Mouse (Mus musculus) embryonic fibroblast, embryonic 13.5 days (primary cell): ENCODE results near the gene Gm26727.

Experiments used
- CTCF ChIP-seq: IDR thresholded peaks from 2 replicates; pipeline ENCODE4 v1.5.1; 2011; ENCODE audit warnings: mild to moderate bottlenecking, control low read depth, low read length, moderate library complexity, borderline replicate concordance; ENCODE audit not compliant: insufficient read depth
- POLR2A ChIP-seq: IDR thresholded peaks from 2 replicates; pipeline ENCODE4 v1.6.1; 2011; ENCODE audit warnings: low read depth, mild to moderate bottlenecking, control low read depth, low read length, moderate library complexity

DNA sequence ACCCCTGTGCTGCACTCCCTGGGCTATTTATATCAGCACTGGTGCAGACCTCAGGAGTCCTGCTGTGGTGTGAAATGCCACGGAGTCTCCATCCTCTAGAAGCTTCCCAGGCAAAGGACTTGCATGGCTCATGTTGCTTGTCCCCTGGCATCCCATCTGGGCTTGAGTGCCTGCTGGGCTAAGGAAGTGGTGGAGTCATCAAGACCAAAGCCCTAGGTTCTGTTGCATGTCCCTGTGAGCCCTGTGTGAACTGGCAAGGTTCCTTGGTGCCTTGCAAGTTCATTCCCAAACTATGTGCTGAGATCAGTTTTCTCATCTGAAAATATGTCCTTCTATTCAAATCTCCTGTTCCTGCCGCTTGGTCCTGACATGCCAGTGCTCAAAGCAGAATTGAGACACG lies 48.1 kb upstream of the Gm26727 start:
- TF ChIP-seq CTCF (no peak), POLR2A (no peak)
